Mouse (Mus musculus) right cerebral cortex, postnatal 36 days (tissue): ENCODE results near the gene Cd209g.
A peak's percentile ranks its signal among the peaks of the same experiment; 100 is the strongest.
"Not testable (repeated sequence)": the region's sequence is repeated elsewhere in the genome, so short reads cannot be mapped to it uniquely, and the experiment has no call there.

Experiments
- DNase-seq, 2 experiments: peaks; one replicate each; pipeline ENCODE4 v3.0.0; 2022; ENCODE audit warnings: low spot score in 2 of 2, mixed read lengths in 1 of 2

Gene Cd209g

DNA sequence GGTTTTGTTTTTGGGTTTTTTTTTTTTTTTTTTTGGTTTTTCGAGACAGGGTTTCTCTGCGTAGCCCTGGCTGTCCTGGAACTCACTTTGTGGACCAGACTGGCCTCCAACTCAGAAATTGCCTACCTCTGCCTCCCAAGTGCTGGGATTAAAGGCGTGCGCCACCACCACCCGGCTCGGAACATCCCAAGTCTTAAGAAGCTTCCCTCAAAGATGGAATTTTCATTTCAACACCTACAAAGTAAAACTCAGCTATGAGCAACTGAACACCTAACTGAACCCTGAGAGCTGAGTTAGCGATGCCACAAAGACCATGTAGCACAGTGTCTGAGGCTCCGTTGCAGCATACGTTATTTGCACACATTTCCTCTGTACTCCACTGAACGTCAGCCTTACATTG is at the start of gene Cd209g:
Gene Cd209g, plus strand, starts transcription at position 301 of the 400 bp plus-strand sequence.
- no peak for DNase-seq

DNA sequence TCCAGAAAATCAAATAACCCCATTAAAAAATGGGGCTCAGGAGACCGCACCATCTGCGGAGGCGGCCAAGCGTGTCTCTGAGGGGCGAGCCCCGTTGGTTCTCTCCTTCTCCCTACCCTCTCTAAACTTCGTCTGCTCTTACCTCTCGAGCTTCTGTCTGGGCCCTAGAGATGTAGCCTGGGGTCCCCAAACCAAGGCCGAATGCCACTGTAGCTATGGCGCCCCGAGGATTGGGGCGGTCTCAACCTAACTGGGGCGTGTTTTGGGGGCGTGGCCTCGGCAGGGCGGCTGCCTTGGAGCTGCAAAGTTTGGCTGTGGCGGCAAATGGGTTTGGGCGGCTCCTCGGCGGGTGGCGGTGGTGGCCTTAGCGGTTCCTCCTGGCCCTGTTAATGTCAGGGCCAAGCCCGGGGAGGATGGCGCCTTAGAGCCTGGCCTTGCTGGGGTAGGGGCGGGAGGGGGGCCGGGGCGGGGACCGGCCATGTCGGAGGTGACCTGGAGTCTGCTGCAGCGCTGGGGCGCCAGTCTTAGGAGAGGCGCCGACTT is 46.6 kb upstream of the Cd209g start:
- DNase-seq = not testable (repeated sequence)

DNA sequence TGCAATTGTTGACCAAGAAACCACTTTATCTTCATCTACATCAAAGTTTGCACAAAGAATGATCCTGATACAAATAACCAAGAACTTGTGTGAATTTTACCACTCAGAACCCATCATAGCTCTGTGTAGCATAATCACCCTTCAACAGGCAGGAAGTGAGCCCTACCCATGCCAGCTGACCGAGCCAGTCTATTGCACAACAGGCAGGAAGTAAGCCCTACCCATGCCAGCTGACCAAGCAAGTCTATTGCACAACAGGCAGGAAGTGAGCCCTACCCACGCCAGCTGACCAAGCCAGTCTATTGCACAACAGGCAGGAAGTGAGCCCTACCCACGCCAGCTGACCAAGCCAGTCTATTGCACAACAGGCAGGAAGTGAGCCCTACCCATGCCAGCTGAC is 45.4 kb upstream of the Cd209g start:
- not testable (repeated sequence) for DNase-seq

- not testable (repeated sequence) for DNase-seq
Observed at GRCm38 (mm10) chr8:4105735-4106134, 28.2 kb upstream of the Cd209g start, which contains the start of gene Cd209f. Gene Cd209f, minus strand, starts transcription at chr8:4105835.

- DNase-seq = peak; percentile 40 to 49
Observed at GRCm38 (mm10) chr8:4139660-4140646, 6.1 kb downstream of the Cd209g start.

DNA sequence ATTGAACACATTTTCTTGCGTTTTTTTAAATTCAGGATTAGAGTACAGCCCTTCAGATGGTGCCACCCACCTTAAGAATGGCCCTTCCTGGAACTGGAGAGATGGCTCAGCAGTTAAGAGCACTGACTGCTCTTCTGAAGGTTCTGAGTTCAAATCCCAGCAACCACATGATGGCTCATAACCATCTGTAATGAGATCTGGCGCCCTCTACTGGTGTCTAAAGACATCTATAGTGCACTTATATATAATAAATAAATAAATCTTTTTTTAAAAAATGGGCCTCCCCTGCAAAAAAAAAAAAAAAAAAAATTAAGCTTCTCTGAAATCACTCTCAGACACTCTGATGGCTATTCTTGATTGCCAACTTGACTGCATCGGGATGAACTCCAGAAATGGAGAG is 7.8 kb downstream of the Cd209g start:
- DNase-seq = no peak

GRCm38 (mm10) chr8:4147272-4147671 is 13.4 kb downstream of the Cd209g start:
- DNase-seq = no peak

GRCm38 (mm10) chr8:4154878-4155277 is 21.0 kb downstream of the Cd209g start:
- DNase-seq = no peak

GRCm38 (mm10) chr8:4162786-4163185 is 28.9 kb downstream of the Cd209g start:
- no peak for DNase-seq

DNA sequence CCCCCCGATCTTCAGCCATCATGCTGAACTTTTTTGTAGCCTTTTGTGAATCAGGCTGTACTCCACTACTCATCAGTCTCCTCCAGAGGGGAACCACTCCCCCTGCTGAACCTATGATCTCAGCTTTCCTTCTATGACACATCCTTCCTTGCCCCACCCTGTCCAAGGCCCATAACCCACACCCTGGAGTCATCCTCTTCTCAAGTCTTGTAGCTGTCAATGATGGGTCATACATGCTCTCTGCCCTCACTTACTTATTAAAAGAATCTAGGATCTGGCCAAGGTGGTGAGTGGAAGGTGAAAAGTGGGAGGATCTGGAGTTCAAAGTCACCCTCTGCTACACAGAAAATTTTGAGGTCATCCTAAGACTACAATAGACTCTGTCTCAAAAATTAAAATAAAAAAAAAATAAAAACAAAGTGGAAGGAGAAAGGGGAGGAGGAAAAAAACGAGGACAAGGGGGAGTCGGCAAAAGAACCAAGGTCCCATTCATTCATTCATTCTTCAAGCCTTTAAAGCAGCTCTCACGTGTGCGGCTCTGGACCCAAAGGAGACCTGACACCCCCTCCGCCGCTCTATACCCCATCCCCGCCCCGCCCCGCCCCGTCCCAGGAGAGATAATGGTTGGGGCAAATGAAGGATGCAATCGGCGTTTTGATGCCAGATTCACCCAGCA is 31.4 kb downstream of the Cd209g start:
- DNase-seq = no peak

DNA sequence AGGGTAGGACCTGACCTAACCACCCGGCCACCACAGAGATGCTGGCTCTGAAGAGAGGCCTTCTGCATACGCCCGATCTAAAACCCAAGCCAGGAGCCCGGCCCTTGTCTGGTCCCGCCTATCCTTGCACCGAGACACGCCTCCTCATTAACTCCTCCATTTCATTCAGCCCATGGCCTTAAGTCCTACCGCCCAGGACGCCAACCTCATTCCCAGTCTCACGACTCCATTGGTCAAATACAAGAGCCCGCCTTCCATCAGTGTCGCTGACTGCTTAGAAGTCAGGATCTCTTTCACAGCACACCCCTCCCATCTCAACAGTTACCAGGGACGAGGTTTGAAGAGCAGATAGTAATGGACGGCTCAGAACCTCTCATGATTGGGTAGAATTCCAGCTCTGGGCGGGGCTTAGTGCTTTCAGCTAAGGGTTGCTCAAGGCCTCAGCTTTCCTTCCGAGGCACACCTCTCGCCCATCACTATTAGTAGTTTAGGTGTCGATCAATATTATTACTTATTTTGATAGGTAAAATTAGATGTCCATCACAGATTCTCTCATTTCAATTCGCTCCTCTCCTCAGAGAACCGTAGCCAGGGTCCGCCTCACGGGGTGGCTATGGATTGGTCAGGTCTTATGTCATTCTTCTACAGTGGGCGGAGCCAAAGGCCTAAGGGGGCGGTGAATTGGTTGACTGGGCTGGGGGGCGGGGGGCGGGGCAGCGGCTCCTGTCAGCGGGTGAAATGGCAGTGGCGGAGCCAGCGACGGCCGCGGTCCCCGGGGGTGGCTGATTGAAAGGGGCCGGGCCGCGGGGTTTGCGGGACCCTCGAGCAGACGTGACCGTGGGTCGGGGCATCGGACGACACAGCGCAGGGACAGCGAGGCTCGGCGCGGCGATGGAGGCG is 32.2 kb downstream of the Cd209g start, which contains the start of gene Evi5l:
Gene Evi5l, plus strand, starts transcription at position 716 of the 900 bp plus-strand sequence.
- peak; percentile 98 to 100 for DNase-seq

DNA sequence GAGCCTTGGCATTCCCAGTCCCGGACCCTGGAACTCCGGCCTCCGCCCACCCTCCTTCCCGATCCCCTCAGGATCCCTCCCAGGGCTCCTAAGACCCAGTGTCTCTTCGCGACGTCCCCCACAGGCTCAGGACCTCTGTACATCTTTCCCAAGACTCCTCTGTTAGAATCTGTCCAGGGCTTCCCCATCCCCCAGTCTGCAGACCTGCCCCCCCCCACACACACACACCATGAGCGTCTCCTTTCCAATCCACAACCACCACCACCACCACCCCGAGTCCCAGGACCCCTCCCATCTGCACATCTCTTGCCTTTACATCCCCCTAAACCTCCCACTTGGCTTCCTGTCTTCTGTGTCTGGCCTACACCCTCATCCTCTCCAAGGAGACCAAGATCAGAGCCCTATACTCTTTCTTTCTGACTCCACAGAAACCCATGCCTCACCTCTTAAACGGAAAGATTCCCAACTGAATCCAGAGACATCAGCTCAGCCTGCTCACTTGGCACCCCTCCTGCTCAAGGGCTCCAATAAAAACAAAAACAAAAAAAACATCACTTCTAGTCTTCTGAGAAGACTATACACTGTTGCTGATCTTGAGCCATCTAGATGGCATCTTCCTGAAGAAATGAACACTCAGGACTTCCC is 33.1 kb downstream of the Cd209g start:
- DNase-seq = no peak

- no peak for DNase-seq
Observed at GRCm38 (mm10) chr8:4167918-4168317, 34.0 kb downstream of the Cd209g start.

- DNase-seq = no peak
Observed at GRCm38 (mm10) chr8:4172486-4172885, 38.6 kb downstream of the Cd209g start.

- DNase-seq = no peak
Observed at GRCm38 (mm10) chr8:4174018-4174417, 40.1 kb downstream of the Cd209g start.

GRCm38 (mm10) chr8:4183409-4183808 is 49.5 kb downstream of the Cd209g start:
- no peak for DNase-seq

GRCm38 (mm10) chr8:4186151-4186550 is 52.3 kb downstream of the Cd209g start:
- no peak for DNase-seq
